Mouse (Mus musculus) embryonic facial prominence, embryonic 15.5 days (tissue): ENCODE measurements around the gene Sec1. TPM values are rescaled to one million over a fixed set of nuclear protein-coding genes. Genes with fewer than 3 reads are reported as not detected.

Experiments
- ATAC-seq: fragments of 200-750 bp; cut with Nextera tagmentation; 2 replicates; pipeline ENCODE4 v1.8.0; 2017; ENCODE audit warnings: low read depth, moderate TSS enrichment; ENCODE audit not compliant: insufficient number of reproducible peaks, low FRiP score, low TSS enrichment
- H3K27ac ChIP-seq: fragments of 300-500 bp; sonication (generic); replicated peaks from 2 replicates; pipeline ENCODE4 v1.5.1; 2015; ENCODE audit warnings: mild to moderate bottlenecking, inconsistent platforms
- H3K27me3 ChIP-seq: fragments of 300-500 bp; sonication (generic); 2 replicates; pipeline ENCODE4 v1.6.1; 2015; ENCODE audit warnings: inconsistent platforms
- H3K36me3 ChIP-seq: fragments of 300-500 bp; sonication (generic); 2 replicates; pipeline ENCODE4 v1.6.1; 2015; ENCODE audit warnings: mild to moderate bottlenecking, inconsistent platforms
- H3K4me1 ChIP-seq: fragments of 300-500 bp; sonication (generic); 2 replicates; pipeline ENCODE4 v1.6.1; 2015; ENCODE audit warnings: inconsistent platforms
- H3K4me2 ChIP-seq: fragments of 300-500 bp; sonication (generic); replicated peaks from 2 replicates; pipeline ENCODE4 v1.6.1; 2015; ENCODE audit warnings: mild to moderate bottlenecking, inconsistent platforms
- H3K4me3 ChIP-seq: fragments of 300-500 bp; sonication (generic); replicated peaks from 2 replicates; pipeline ENCODE4 v1.5.1; 2015; ENCODE audit warnings: mild to moderate bottlenecking, inconsistent platforms
- H3K9ac ChIP-seq: fragments of 300-500 bp; sonication (generic); 2 replicates; pipeline ENCODE4 v1.6.1; 2015; ENCODE audit warnings: inconsistent platforms
- H3K9me3 ChIP-seq: fragments of 300-500 bp; sonication (generic); replicated peaks from 2 replicates; pipeline ENCODE4 v1.6.1; 2016; ENCODE audit warnings: inconsistent platforms
- WGBS: fragments of 180-500 bp; shearing (Covaris S2); methylation state at CpG from one replicate; pipeline ENCODE4 v1.1.7; 2015; 5-methylcytosine and 5-hydroxymethylcytosine counted together
- polyA plus RNA-seq: library from polyadenylated mRNA; unstranded; fragments of >200 nt; fragmentation: Nextera tagmentation; extraction: Ambion mirVana; gene quantifications from 2 replicates; pipeline ENCODE4 v1.2.1, GENCODE M21; 2015

The Sec1 gene
- polyA plus RNA-seq, 1 experiment from 2014 or later: 9.6 TPM

GRCm38 (mm10) chr7:45725151-45725550 is 30.9 kb upstream of the Sec1 start:
- no peak overlapping the region for H3K9ac ChIP-seq
- H3K9me3 ChIP-seq: no peaks in the 10 kb centered on the region
- peaks cover 2% of the 10 kb centered on the region for H3K4me1 ChIP-seq
- no peaks in the 10 kb centered on the region for H3K27me3 ChIP-seq
- H3K4me3 ChIP-seq: no peak overlapping the region
- H3K27ac ChIP-seq: no peak overlapping the region
- peaks cover 75% of the 10 kb centered on the region for H3K36me3 ChIP-seq
- WGBS: 89% methylated on average over 9 of the region's 9 CpGs
- no peak for ATAC-seq
- H3K4me2 ChIP-seq: no peak overlapping the region

- no peaks in the 10 kb centered on the region for H3K27me3 ChIP-seq
- H3K4me3 ChIP-seq: no peak overlapping the region
- no peak overlapping the region for H3K27ac ChIP-seq
- ATAC-seq: no peak
- H3K4me2 ChIP-seq: no peak overlapping the region
- H3K9ac ChIP-seq: no peak overlapping the region
- H3K4me1 ChIP-seq: peaks cover 15% of the 10 kb centered on the region
- peaks cover 83% of the 10 kb centered on the region for H3K36me3 ChIP-seq
- no peaks in the 10 kb centered on the region for H3K9me3 ChIP-seq
- 90% methylated on average over 14 of the region's 14 CpGs for WGBS
Measured at GRCm38 (mm10) chr7:45723781-45724180, 29.6 kb upstream of the Sec1 start.

GRCm38 (mm10) chr7:45723301-45723700 is 29.1 kb upstream of the Sec1 start:
- Histone ChIP-seq H3K4me3 (no peak overlapping the region), H3K9me3 (no peaks in the 10 kb centered on the region), H3K27ac (no peak overlapping the region), H3K4me1 (peaks cover 16% of the 10 kb centered on the region), H3K36me3 (peaks cover 78% of the 10 kb centered on the region), H3K27me3 (no peaks in the 10 kb centered on the region), H3K4me2 (no peak overlapping the region), H3K9ac (no peak overlapping the region)
- whole genome bisulfite sequencing: 90% methylated on average over 4 of the region's 4 CpGs
- no peak for ATAC-seq

DNA sequence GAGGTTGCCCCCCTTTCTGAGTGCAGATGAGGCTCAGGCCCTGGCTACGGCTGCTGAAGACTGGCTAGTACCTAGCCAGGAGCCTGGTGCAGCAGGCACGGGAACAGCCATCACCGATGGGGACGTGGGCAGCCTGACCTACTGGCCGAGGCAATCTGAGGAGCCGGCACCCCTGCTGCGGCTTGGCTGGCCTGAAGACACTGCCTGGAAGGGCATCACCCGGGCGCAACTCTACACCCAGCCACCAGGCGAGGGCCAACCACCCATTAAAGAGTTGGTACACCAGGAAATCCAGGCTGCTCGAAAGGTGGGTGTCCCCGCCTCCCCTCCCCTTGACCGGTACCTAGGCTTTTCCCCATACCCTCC is 28.1 kb upstream of the Sec1 start:
- H3K4me2 ChIP-seq: no peak overlapping the region
- H3K9me3 ChIP-seq: no peaks in the 10 kb centered on the region
- H3K9ac ChIP-seq: no peak overlapping the region
- ATAC-seq: no peak
- H3K27ac ChIP-seq: 0 out of 2 replicates have a peak overlapping the region, but pooled peaks have one; percentile 6
- H3K27me3 ChIP-seq: no peaks in the 10 kb centered on the region
- peaks cover 74% of the 10 kb centered on the region for H3K36me3 ChIP-seq
- 85% methylated on average over 13 of the region's 13 CpGs for WGBS
- H3K4me1 ChIP-seq: peaks cover 16% of the 10 kb centered on the region
- H3K4me3 ChIP-seq: no peak overlapping the region

DNA sequence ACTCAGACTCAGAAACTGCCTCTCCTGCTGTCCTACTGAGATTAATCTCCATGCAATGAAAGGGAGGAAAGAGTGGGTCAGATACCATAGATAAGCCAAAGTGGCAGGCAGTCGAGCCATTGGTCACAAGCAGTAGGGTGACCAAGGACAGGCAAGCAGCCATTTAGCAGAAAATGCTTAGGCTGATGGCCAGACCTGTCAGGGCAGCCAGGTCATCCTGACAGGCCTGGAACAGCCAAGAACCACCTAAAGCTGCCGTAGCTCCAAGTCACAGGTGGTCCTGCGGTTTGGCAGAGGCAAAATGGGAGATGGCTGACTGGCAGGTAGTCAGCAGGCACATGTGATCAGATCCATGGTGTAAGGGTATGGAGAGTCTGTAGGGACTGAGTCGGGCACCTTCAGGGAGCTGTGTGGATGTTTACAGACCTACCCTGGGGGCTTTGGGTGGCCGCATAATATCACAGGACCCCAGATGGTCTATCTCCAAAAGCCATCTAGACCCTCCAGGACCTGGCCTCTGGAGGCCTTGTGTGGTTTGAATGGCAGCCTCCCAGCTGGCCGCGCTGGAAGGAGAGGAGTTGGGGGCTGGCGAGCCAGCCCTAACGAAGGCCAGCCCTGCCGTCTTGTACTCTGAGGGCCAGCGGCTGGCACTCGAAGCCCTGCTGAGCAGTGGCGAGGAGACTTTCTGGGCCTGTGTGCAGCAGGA is 27.6 kb upstream of the Sec1 start:
- Histone ChIP-seq H3K9ac (no peak overlapping the region), H3K4me1 (peaks cover 20% of the 10 kb centered on the region), H3K9me3 (no peaks in the 10 kb centered on the region), H3K27ac (0 out of 2 replicates have a peak overlapping the region, but pooled peaks have one; percentile 6), H3K27me3 (no peaks in the 10 kb centered on the region), H3K4me2 (no peak overlapping the region), H3K36me3 (peaks cover 70% of the 10 kb centered on the region), H3K4me3 (no peak overlapping the region)
- 60% methylated on average over 13 of the region's 13 CpGs for WGBS
- no peak for ATAC-seq

- H3K9ac ChIP-seq: no peak overlapping the region
- no peak overlapping the region for H3K4me2 ChIP-seq
- H3K4me1 ChIP-seq: peaks cover 26% of the 10 kb centered on the region
- WGBS: 82% methylated on average over 7 of the region's 7 CpGs
- H3K4me3 ChIP-seq: no peak overlapping the region
- no peaks in the 10 kb centered on the region for H3K27me3 ChIP-seq
- peaks cover 65% of the 10 kb centered on the region for H3K36me3 ChIP-seq
- no peaks in the 10 kb centered on the region for H3K9me3 ChIP-seq
- peak overlapping the region; percentile 61; the same call in 1 of the 2 replicates for H3K27ac ChIP-seq
- ATAC-seq: no peak
Measured at GRCm38 (mm10) chr7:45721234-45721571, 27.0 kb upstream of the Sec1 start.

- Histone ChIP-seq H3K4me3 (no peak within 1 kb of the TSS), H3K27me3 (no peaks in the 10 kb centered on the region), H3K27ac (peak within 1 kb of the TSS; percentile 61; the same call in 1 of the 2 replicates), H3K4me2 (no peak within 1 kb of the TSS), H3K9me3 (no peaks in the 10 kb centered on the region), H3K9ac (no peak within 1 kb of the TSS), H3K36me3 (peaks cover 60% of the 10 kb centered on the region), H3K4me1 (peaks cover 32% of the 10 kb centered on the region)
- no peak for ATAC-seq
- 79% methylated on average over 14 of the region's 14 CpGs for WGBS
Measured at GRCm38 (mm10) chr7:45720413-45721233, 26.4 kb upstream of the Sec1 start, which contains the start of gene Fam83e. Gene Fam83e, plus strand, starts transcription at chr7:45721212.

DNA sequence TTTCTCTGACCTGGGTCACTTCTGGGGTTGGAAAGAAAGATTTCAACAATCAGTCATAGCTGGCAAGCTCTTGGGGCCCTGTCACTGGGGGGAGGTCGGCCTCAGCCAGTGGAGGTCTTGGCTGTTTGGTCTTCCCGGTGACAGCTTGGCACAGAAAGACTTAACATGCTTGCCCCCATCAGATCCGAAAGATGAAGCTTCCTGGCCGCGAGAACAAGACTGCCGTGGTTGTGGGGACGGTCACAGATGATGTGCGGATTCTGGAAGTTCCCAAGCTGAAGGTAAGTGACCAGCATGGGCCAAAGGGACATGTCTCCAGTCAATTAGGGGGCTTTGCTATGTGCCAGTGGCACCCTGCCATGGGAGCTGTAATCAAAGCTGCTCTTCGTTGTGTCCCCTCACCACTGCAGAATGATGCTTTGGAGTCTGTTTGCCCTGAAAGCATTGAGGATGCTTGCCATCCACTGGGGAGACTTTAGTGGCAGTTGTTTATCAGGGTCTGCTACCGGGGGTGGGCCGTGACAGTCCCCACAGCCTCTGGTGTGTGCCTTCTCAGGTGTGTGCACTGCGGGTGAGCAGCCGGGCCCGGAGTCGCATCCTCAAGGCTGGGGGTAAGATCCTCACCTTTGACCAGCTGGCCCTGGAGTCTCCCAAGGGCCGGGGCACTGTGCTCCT is 25.7 kb upstream of the Sec1 start:
- H3K4me3 ChIP-seq: peak overlapping the region; percentile 82
- H3K27ac ChIP-seq: no peak overlapping the region
- H3K4me1 ChIP-seq: peaks cover 35% of the 10 kb centered on the region
- H3K9ac ChIP-seq: peak overlapping the region; percentile 95; the same call in 1 of the 2 replicates
- no peaks in the 10 kb centered on the region for H3K9me3 ChIP-seq
- H3K27me3 ChIP-seq: no peaks in the 10 kb centered on the region
- peaks cover 52% of the 10 kb centered on the region for H3K36me3 ChIP-seq
- ATAC-seq: no peak
- peak overlapping the region; percentile 91 for H3K4me2 ChIP-seq
- 90% methylated on average over 16 of the region's 16 CpGs for WGBS

DNA sequence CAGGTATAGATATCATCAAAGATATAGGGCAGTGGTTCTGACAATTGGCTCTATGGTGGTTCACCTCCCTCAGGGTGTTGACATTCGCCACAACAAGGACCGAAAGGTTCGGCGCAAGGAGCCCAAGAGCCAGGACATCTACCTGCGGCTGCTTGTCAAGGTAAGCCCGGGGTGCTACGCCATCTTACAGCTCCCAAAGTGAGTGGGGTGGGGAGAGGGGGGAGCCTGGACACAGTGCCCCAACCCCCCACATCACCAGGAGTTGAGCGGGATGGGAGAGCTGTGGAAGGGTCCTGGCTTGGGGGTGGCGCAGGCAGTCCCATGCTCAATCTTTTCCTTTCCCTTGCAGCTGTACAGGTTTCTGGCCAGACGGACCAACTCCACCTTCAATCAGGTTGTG is 25.0 kb upstream of the Sec1 start:
- Histone ChIP-seq H3K27ac (no peak overlapping the region), H3K4me3 (peak overlapping the region; percentile 82), H3K9ac (peak overlapping the region; percentile 95), H3K9me3 (no peaks in the 10 kb centered on the region), H3K4me2 (peak overlapping the region; percentile 91), H3K4me1 (peaks cover 42% of the 10 kb centered on the region), H3K27me3 (no peaks in the 10 kb centered on the region), H3K36me3 (peaks cover 45% of the 10 kb centered on the region)
- 74% methylated on average over 10 of the region's 10 CpGs for WGBS
- no peak for ATAC-seq

DNA sequence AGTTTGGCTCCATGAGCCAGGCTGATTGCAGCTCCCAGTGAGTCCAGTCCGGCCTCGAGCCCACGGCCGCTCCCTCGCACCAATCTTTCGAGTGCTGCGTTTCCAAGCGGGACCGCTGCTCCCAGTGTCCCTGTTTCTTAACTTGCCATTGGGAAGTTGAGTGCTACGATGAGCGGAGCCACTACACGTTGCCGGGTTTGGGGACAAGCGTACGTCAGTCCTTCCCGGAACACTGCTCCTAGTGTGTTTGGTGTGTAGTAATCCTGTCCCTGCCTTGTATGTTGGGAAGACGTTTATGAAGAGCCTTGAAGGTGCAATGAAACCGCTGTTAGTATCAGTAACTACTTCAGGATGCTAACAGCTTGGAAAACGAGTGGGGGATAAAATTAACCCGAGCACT is 24.1 kb upstream of the Sec1 start:
- Histone ChIP-seq H3K4me2 (peak overlapping the region; percentile 91), H3K4me3 (peak overlapping the region; percentile 82), H3K9ac (peak overlapping the region; percentile 95), H3K27me3 (no peaks in the 10 kb centered on the region), H3K36me3 (peaks cover 43% of the 10 kb centered on the region), H3K4me1 (peaks cover 51% of the 10 kb centered on the region), H3K9me3 (no peaks in the 10 kb centered on the region), H3K27ac (peak overlapping the region; percentile 95)
- ATAC-seq: no peak
- WGBS: 0% methylated on average over 20 of the region's 20 CpGs

- H3K27ac ChIP-seq: peak within 1 kb of the TSS; percentile 95
- peak; percentile 80 for ATAC-seq
- H3K4me3 ChIP-seq: peak within 1 kb of the TSS; percentile 82
- WGBS: under 1% methylated on average over 41 of the region's 41 CpGs
- peaks cover 43% of the 10 kb centered on the region for H3K36me3 ChIP-seq
- peak within 1 kb of the TSS; percentile 95 for H3K9ac ChIP-seq
- no peaks in the 10 kb centered on the region for H3K9me3 ChIP-seq
- H3K27me3 ChIP-seq: no peaks in the 10 kb centered on the region
- peak within 1 kb of the TSS; percentile 91 for H3K4me2 ChIP-seq
- peaks cover 55% of the 10 kb centered on the region for H3K4me1 ChIP-seq
Measured at GRCm38 (mm10) chr7:45717918-45718297, 23.7 kb upstream of the Sec1 start, which contains the start of gene Sphk2. Gene Sphk2, minus strand, starts transcription at chr7:45718002.
